Mouse (Mus musculus) stomach, embryonic 14.5 days (tissue): ENCODE measurements around the gene Slc25a28. TPM values are rescaled to one million over a fixed set of nuclear protein-coding genes. Genes with fewer than 3 reads are reported as not detected.

Experiments
- ATAC-seq: fragments of 200-750 bp; cut with Nextera tagmentation; 2 replicates; pipeline ENCODE4 v1.8.0; 2017; ENCODE audit warnings: low read depth, moderate TSS enrichment; ENCODE audit not compliant: insufficient number of reproducible peaks, insufficient read depth, low FRiP score
- H3K27ac ChIP-seq: fragments of 300-500 bp; sonication (generic); 2 replicates; pipeline ENCODE4 v1.5.1; 2014; ENCODE audit warnings: mild to moderate bottlenecking, low read length, moderate library complexity, mixed read lengths
- H3K27me3 ChIP-seq: fragments of 300-500 bp; sonication (generic); 2 replicates; pipeline ENCODE4 v1.6.1; 2014; ENCODE audit warnings: low read length, control low read depth, mixed read lengths; ENCODE audit not compliant: control insufficient read depth, insufficient read depth
- H3K36me3 ChIP-seq: fragments of 300-500 bp; sonication (generic); 2 replicates; pipeline ENCODE4 v1.6.1; 2014; ENCODE audit warnings: mild to moderate bottlenecking, control low read depth, low read length, moderate library complexity, mixed read lengths; ENCODE audit not compliant: control insufficient read depth, insufficient read depth
- H3K4me1 ChIP-seq: fragments of 300-500 bp; sonication (generic); 2 replicates; pipeline ENCODE4 v1.6.1; 2014; ENCODE audit warnings: low read length, control low read depth, mixed read lengths; ENCODE audit not compliant: control insufficient read depth, insufficient read depth
- H3K4me2 ChIP-seq: fragments of 300-500 bp; sonication (generic); replicated peaks from 2 replicates; pipeline ENCODE4 v1.6.1; 2014; ENCODE audit warnings: low read depth, low read length, control low read depth
- H3K4me3 ChIP-seq: fragments of 300-500 bp; sonication (generic); 2 replicates; pipeline ENCODE4 v1.5.1; 2014; ENCODE audit warnings: low read depth, low read length, control low read depth
- H3K9ac ChIP-seq: fragments of 300-500 bp; sonication (generic); replicated peaks from 2 replicates; pipeline ENCODE4 v1.6.1; 2014; ENCODE audit warnings: low read depth, mild to moderate bottlenecking, control low read depth, low read length, moderate library complexity, mixed read lengths
- H3K9me3 ChIP-seq: fragments of 300-500 bp; sonication (generic); 2 replicates; pipeline ENCODE4 v1.6.1; 2016; ENCODE audit warnings: low read depth, low read length, control low read depth; ENCODE audit not compliant: control insufficient read depth
- WGBS: fragments of 180-500 bp; shearing (Covaris S2); extraction: QIAGEN DNeasy Blood & Tissue Kit; methylation state at CpG from one replicate; pipeline ENCODE4 v1.1.7; 2014; 5-methylcytosine and 5-hydroxymethylcytosine counted together
- polyA plus RNA-seq: library from polyadenylated mRNA; unstranded; fragments of >200 nt; fragmentation: Nextera tagmentation; extraction: Ambion mirVana; gene quantifications from 2 replicates; pipeline ENCODE4 v1.2.1, GENCODE M21; 2014

Slc25a28 gene
- polyA plus RNA-seq, 1 experiment from 2014 or later = 18.4 TPM

- WGBS = 57% methylated on average over 11 of the region's 11 CpGs
- H3K27me3 ChIP-seq = no peaks in the 10 kb centered on the region
- no peak overlapping the region for H3K9ac ChIP-seq
- 0 out of 2 replicates have a peak, but pooled peaks cover 3% of the 10 kb centered on the region for H3K4me1 ChIP-seq
- 0 out of 2 replicates have a peak, but pooled peaks have one; percentile 28 for ATAC-seq
- no peak overlapping the region for H3K4me2 ChIP-seq
- H3K27ac ChIP-seq = no peak overlapping the region
- no peaks in the 10 kb centered on the region for H3K36me3 ChIP-seq
- H3K9me3 ChIP-seq = no peaks in the 10 kb centered on the region
- H3K4me3 ChIP-seq = no peak overlapping the region
Measured at GRCm38 (mm10) chr19:43641833-43642232, 32.8 kb downstream of the Slc25a28 start.

DNA sequence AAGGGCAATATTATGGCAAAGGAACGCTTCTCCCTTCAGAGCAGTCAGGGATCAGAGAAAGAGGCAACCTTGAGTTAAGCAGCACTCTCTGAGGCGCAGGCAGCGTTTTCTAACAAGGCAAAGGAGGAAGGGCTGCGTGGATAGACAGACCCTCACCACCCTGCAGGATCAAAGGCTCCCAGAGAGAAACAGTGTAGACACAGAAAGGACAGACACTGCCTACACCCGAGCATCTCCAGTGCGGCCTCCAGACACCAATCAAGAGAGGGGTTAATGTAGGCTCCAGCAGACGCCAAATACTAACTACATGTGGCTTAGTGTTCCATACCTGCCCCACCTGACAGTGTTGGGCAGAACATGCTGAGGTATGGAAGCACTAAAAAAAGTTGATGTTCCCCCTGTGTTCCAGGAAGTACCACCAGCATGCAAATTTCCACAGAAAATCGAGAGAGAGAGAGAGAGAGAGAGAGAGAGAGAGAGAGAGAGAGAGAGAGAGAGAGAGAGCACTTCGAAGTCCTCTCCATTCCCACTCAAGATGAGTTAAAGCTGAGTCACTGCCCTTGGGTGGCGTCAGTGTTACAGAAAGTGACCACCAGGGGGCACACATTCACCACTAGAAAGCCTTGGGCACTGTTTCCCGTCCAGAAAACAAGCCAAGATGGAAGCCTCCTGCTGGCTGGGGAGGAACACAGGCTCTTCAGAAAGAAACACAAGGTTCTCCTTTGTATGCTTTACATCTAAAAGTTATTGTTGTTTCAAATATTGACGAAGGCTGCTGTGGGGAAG, 44.0 kb downstream of the Slc25a28 start:
- H3K9ac ChIP-seq = no peak overlapping the region
- H3K9me3 ChIP-seq = no peaks in the 10 kb centered on the region
- WGBS = 27% methylated on average over 12 of the region's 12 CpGs
- no peak overlapping the region for H3K4me2 ChIP-seq
- no peak for ATAC-seq
- no peaks in the 10 kb centered on the region for H3K27me3 ChIP-seq
- H3K4me1 ChIP-seq = no peaks in the 10 kb centered on the region
- H3K27ac ChIP-seq = no peak overlapping the region
- H3K36me3 ChIP-seq = no peaks in the 10 kb centered on the region
- H3K4me3 ChIP-seq = no peak overlapping the region

GRCm38 (mm10) chr19:43629088-43629487, 45.6 kb downstream of the Slc25a28 start:
- no peaks in the 10 kb centered on the region for H3K4me1 ChIP-seq
- H3K27ac ChIP-seq = no peak overlapping the region
- no peaks in the 10 kb centered on the region for H3K27me3 ChIP-seq
- 30% methylated on average over 4 of the region's 4 CpGs for WGBS
- H3K4me2 ChIP-seq = no peak overlapping the region
- no peak overlapping the region for H3K9ac ChIP-seq
- H3K9me3 ChIP-seq = no peaks in the 10 kb centered on the region
- no peak for ATAC-seq
- no peaks in the 10 kb centered on the region for H3K36me3 ChIP-seq
- H3K4me3 ChIP-seq = no peak overlapping the region

GRCm38 (mm10) chr19:43627345-43627744, 47.3 kb downstream of the Slc25a28 start:
- H3K9ac ChIP-seq = no peak overlapping the region
- H3K27ac ChIP-seq = no peak overlapping the region
- H3K27me3 ChIP-seq = peaks cover 5% of the 10 kb centered on the region; the same call in 1 of the 2 replicates
- 93% methylated on average over 3 of the region's 3 CpGs for WGBS
- no peak overlapping the region for H3K4me2 ChIP-seq
- no peaks in the 10 kb centered on the region for H3K36me3 ChIP-seq
- no peaks in the 10 kb centered on the region for H3K9me3 ChIP-seq
- no peak overlapping the region for H3K4me3 ChIP-seq
- no peak for ATAC-seq
- no peaks in the 10 kb centered on the region for H3K4me1 ChIP-seq

DNA sequence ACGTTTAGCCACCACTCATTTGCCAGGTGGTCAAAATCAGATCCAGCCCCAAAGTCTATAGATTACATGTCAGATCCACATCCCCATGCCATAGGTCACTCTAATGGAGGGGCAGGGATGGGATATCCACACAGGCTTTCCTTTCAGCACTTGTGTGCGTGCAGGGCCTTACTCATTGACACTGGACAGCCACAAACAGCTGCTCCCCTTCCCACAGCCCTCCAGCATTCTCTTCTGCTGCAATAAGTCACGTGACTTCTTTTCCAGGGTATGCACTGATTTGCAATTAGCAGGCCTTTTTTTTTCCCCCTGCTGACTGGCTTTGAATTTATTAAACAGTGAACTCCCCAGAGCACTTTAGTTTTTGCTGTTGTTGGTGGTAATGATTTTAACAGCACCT, 48.5 kb downstream of the Slc25a28 start:
- Histone ChIP-seq H3K27ac (no peak overlapping the region), H3K4me2 (no peak overlapping the region), H3K9me3 (no peaks in the 10 kb centered on the region), H3K4me1 (no peaks in the 10 kb centered on the region), H3K4me3 (no peak overlapping the region), H3K36me3 (no peaks in the 10 kb centered on the region), H3K9ac (no peak overlapping the region), H3K27me3 (peaks cover 12% of the 10 kb centered on the region)
- WGBS = 25% methylated on average over 3 of the region's 3 CpGs
- no peak; the same call in 1 of the 2 replicates for ATAC-seq

GRCm38 (mm10) chr19:43623913-43624312, 50.8 kb downstream of the Slc25a28 start:
- H3K4me3 ChIP-seq = no peak overlapping the region
- H3K27ac ChIP-seq = no peak overlapping the region
- WGBS = 49% methylated on average over 4 of the region's 4 CpGs
- ATAC-seq = peak; percentile 37; the same call in 1 of the 2 replicates
- H3K4me1 ChIP-seq = no peaks in the 10 kb centered on the region
- H3K9me3 ChIP-seq = no peaks in the 10 kb centered on the region
- H3K27me3 ChIP-seq = peaks cover 28% of the 10 kb centered on the region
- no peaks in the 10 kb centered on the region for H3K36me3 ChIP-seq
- H3K9ac ChIP-seq = no peak overlapping the region
- H3K4me2 ChIP-seq = no peak overlapping the region

- no peak overlapping the region for H3K27ac ChIP-seq
- ATAC-seq = no peak
- H3K4me3 ChIP-seq = no peak overlapping the region
- WGBS = 11% methylated on average over 18 of the region's 18 CpGs
- peaks cover 60% of the 10 kb centered on the region for H3K27me3 ChIP-seq
- H3K9ac ChIP-seq = no peak overlapping the region
- no peak overlapping the region for H3K4me2 ChIP-seq
- no peaks in the 10 kb centered on the region for H3K9me3 ChIP-seq
- peaks cover 4% of the 10 kb centered on the region; the same call in 1 of the 2 replicates for H3K4me1 ChIP-seq
- H3K36me3 ChIP-seq = no peaks in the 10 kb centered on the region
Measured at GRCm38 (mm10) chr19:43619916-43620479, 54.7 kb downstream of the Slc25a28 start.

- Histone ChIP-seq H3K4me3 (no peak overlapping the region), H3K9ac (no peak overlapping the region), H3K27ac (no peak overlapping the region), H3K36me3 (no peaks in the 10 kb centered on the region), H3K27me3 (peaks cover 64% of the 10 kb centered on the region), H3K4me1 (peaks cover 10% of the 10 kb centered on the region), H3K4me2 (no peak overlapping the region), H3K9me3 (no peaks in the 10 kb centered on the region)
- 5% methylated on average over 5 of the region's 5 CpGs for WGBS
- ATAC-seq = no peak
Measured at GRCm38 (mm10) chr19:43618505-43619030, 56.1 kb downstream of the Slc25a28 start.
